Mouse (Mus musculus) thymus, adult 2 months (tissue): Measurements from ENCODE around the gene Inpp5a. TPM values are rescaled to one million over a fixed set of nuclear protein-coding genes. Genes with fewer than 3 reads are reported as not detected.

Experiments used
- DNase-seq: peaks from one replicate; pipeline ENCODE4 v3.0.0; 2021
- H3K27ac ChIP-seq: fragments of 200-500 bp; 2 replicates; pipeline ENCODE4 v1.5.1; 2012; ENCODE audit warnings: low read length, control low read depth; ENCODE audit not compliant: control insufficient read depth, insufficient read depth
- H3K27me3 ChIP-seq: fragments of 200-500 bp; 2 replicates; pipeline ENCODE4 v1.6.1; 2012; ENCODE audit warnings: mild to moderate bottlenecking, low read length, moderate library complexity, mixed read lengths; ENCODE audit not compliant: control insufficient read depth, insufficient read depth
- H3K36me3 ChIP-seq: fragments of 200-500 bp; 2 replicates; pipeline ENCODE4 v1.6.1; 2012; ENCODE audit warnings: mild to moderate bottlenecking, low read length, moderate library complexity; ENCODE audit not compliant: control insufficient read depth, insufficient read depth
- H3K4me1 ChIP-seq: fragments of 200-500 bp; replicated peaks from 2 replicates; pipeline ENCODE4 v1.6.1; 2012; ENCODE audit warnings: low read length; ENCODE audit not compliant: control insufficient read depth, insufficient read depth
- H3K4me3 ChIP-seq: fragments of 200-500 bp; 2 replicates; pipeline ENCODE4 v1.5.1; 2012; ENCODE audit warnings: mild to moderate bottlenecking, low read length, control low read depth, moderate library complexity; ENCODE audit not compliant: control insufficient read depth, insufficient read depth
- CTCF ChIP-seq: fragments of 200-500 bp; IDR thresholded peaks from 2 replicates; pipeline ENCODE4 v1.5.1; 2012; ENCODE audit warnings: mild to moderate bottlenecking, control low read depth, low read length, moderate library complexity, borderline replicate concordance; ENCODE audit not compliant: control insufficient read depth, poor library complexity, insufficient read depth; ENCODE audit errors: extremely low read depth
- POLR2A ChIP-seq: fragments of 200-500 bp; IDR thresholded peaks from 2 replicates; pipeline ENCODE4 v1.6.1; 2012; ENCODE audit warnings: mild to moderate bottlenecking, low read length, control low read depth, moderate library complexity; ENCODE audit not compliant: control insufficient read depth, poor library complexity, insufficient read depth; ENCODE audit errors: extremely low read depth
- WGBS: fragments of 180-500 bp; shearing (Covaris S2); methylation state at CpG from one replicate; pipeline ENCODE4 v1.1.7; 2018; 5-methylcytosine and 5-hydroxymethylcytosine counted together
- polyA plus RNA-seq: library from polyadenylated mRNA; depleted of rRNA; stranded (reverse); fragments of >200 nt; gene quantifications from 2 replicates; pipeline ENCODE4 v1.2.3, GENCODE M21; 2012

The Inpp5a gene
- polyA plus RNA-seq, 1 experiment = 17.9 TPM

DNA sequence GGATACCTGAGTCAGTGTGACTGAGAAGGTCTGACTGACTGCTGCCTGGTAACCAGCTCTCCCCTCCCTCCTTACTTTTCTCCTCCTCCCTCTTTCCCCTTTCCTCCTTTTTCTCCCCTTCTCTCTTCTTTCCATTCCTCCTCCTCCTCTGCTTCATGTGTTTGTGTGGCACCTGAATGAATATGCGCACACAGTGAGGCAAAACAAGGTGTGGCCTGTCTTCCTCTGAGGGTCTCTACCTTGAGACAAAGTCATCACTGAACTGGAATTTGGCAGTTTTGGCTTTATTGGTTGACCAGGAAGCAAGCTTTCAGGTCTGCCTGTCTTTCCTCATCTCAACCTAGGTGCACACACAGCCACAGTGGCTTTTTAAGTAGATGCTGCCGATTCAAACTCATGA, 147.9 kb downstream of the Inpp5a start:
- WGBS = 99% methylated on average over 2 of the region's 2 CpGs
- Histone ChIP-seq H3K27me3 (no peaks in the 10 kb centered on the region), H3K4me3 (no peak overlapping the region), H3K4me1 (no peaks in the 10 kb centered on the region), H3K27ac (no peak overlapping the region), H3K36me3 (no peaks in the 10 kb centered on the region)
- no peak for DNase-seq
- TF ChIP-seq CTCF = no peak
- no peak for TF ChIP-seq POLR2A

DNA sequence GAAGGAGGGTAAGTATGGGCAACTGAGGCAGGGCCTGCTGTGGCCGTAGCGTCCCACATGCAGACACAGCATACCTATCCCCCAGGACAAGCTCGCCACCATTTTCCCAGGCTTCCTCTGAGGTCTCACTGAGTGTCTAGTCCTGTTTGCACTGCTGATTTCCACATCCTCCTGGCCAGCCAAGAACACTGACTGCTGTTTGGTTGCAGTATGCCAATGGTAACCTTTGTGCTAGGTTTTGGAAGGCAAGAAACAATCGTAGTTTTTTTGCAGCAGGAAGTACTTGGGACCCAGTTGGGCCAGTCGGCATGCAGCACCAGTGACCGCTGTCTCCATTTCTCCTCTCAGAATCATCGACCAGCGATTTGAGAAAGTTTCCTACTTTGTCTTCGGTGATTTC, 148.9 kb downstream of the Inpp5a start:
- no peaks in the 10 kb centered on the region for H3K4me1 ChIP-seq
- no peak for TF ChIP-seq POLR2A
- no peak for TF ChIP-seq CTCF
- H3K27me3 ChIP-seq = no peaks in the 10 kb centered on the region
- H3K36me3 ChIP-seq = no peaks in the 10 kb centered on the region
- no peak for DNase-seq
- no peak overlapping the region for H3K4me3 ChIP-seq
- whole genome bisulfite sequencing = 96% methylated on average over 9 of the region's 9 CpGs
- no peak overlapping the region for H3K27ac ChIP-seq

DNA sequence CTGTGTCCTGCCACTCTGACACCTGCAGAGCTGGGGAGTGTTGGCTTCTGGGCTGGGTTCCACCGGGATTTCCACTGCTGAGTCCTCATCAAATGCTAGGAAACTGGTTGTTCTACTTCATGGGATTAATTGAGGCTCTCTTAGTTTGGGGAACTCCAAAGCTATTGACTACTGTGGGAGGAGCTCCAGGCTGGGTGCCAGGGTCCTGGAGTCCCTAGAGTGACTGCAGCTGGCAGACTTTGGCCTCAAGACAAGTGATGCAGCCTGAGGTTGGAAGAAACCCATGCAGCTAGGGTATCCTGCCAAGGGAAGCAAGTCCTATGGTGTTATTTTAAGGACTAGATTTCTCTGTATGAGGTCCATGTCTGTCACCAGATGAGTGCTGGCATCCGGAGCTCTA, 149.6 kb downstream of the Inpp5a start:
- DNase-seq = no peak
- H3K27ac ChIP-seq = no peak overlapping the region
- H3K4me3 ChIP-seq = no peak overlapping the region
- H3K36me3 ChIP-seq = no peaks in the 10 kb centered on the region
- 89% methylated on average over 2 of the region's 2 CpGs for WGBS
- H3K27me3 ChIP-seq = no peaks in the 10 kb centered on the region
- no peaks in the 10 kb centered on the region for H3K4me1 ChIP-seq
- no peak for TF ChIP-seq POLR2A
- no peak for TF ChIP-seq CTCF

DNA sequence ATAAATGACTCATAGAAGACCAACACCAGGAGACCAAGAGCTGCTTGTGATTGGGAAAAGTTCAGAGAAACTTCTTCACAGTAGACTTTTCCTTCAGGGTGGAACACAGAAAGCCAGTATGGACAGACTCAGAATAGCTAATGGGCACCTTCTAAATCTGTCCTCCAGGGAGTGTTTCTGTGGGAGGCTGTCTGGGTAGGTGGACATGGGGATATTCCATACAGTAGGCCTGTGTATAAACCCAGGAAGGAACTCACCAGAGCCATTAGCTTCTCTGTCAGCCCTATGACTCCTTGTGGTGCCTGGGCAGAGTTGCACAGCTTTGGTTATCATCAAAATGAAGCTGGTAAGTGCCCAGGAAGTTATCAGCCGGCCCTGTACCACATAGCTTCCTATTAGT, 151.7 kb downstream of the Inpp5a start:
- no peak for DNase-seq
- Histone ChIP-seq H3K4me3 (no peak overlapping the region), H3K4me1 (no peaks in the 10 kb centered on the region), H3K27me3 (no peaks in the 10 kb centered on the region), H3K27ac (no peak overlapping the region), H3K36me3 (no peaks in the 10 kb centered on the region)
- TF ChIP-seq POLR2A = no peak
- TF ChIP-seq CTCF = no peak
- 34% methylated on average over 1 of the region's 1 CpGs for WGBS

DNA sequence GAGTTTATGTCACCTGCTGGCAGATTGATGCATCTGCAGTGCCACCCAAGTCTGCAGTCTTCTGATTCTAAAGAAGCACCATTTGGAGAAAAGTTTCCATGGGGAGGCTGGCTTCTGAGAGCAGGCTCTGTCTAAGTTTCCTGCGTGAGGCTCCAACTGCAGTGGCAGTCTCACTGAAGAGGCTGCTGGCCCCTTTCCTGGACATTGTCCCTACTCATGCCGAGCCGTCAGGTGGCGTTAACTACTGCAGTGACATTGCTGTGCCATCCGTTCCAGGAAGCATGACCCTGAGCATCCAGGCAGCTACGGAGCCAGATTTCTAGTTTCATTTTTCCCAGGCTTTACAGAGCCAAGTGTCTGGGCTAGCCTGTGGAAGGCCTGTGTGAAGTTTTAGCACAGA, 152.5 kb downstream of the Inpp5a start:
- TF ChIP-seq CTCF = no peak
- TF ChIP-seq POLR2A = no peak
- H3K27me3 ChIP-seq = no peaks in the 10 kb centered on the region
- H3K4me3 ChIP-seq = no peak overlapping the region
- H3K27ac ChIP-seq = no peak overlapping the region
- H3K4me1 ChIP-seq = no peaks in the 10 kb centered on the region
- H3K36me3 ChIP-seq = no peaks in the 10 kb centered on the region
- WGBS = 97% methylated on average over 6 of the region's 6 CpGs
- DNase-seq = no peak

DNA sequence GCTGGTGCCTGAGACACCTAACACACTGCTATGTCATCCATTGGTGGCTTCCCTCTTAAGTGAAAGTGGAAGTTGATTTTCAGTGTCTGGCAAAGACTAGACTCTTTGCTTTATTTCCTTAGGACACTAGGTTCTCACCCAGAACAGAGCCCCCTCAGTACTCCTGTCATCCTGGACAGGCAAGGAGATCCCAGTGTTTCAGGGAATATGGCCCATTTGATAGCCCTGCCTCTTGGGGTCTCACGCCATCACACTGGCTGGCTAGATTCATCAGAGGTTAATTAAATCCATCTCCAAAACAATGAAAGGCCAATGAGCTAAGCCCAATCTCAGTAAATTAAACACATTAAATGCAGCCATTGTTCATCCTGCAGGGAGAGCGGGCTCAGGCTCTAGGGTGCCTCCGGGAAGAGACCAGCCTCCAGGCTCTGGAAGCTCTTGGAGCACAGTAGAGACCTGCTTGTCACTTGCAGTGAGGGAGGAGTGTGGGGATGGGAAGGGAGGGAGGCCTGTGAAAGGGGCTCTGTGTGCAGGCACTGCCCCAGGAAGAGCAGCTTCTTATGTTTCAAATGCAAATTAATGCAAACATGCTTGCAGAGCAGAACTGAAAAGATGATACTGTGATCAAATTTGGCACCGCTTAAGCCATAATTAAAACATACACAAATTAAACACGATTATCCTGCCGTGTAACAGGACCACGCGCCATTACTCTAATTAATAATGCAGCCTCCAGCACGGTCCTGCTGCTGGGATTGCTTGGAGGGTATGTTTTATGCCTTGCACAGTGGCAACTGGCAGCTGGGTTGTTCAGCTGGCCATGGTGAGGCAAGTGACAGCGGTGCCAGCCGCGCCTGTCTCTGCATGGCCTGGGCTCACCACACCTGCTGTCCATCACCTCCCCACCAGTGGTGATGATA, 156.1 kb downstream of the Inpp5a start:
- H3K4me1 ChIP-seq = no peaks in the 10 kb centered on the region
- H3K27me3 ChIP-seq = no peaks in the 10 kb centered on the region
- WGBS = 97% methylated on average over 12 of the region's 12 CpGs
- no peak for DNase-seq
- no peak overlapping the region for H3K27ac ChIP-seq
- H3K4me3 ChIP-seq = no peak overlapping the region
- H3K36me3 ChIP-seq = no peaks in the 10 kb centered on the region
- TF ChIP-seq CTCF = no peak
- no peak for TF ChIP-seq POLR2A
